Mouse (Mus musculus): ENCODE measurements around the gene Syce2.
"Not testable (repeated sequence)": the region's sequence is repeated elsewhere in the genome, so short reads cannot be mapped to it uniquely, and the experiment has no call there.

Gene Syce2

DNA sequence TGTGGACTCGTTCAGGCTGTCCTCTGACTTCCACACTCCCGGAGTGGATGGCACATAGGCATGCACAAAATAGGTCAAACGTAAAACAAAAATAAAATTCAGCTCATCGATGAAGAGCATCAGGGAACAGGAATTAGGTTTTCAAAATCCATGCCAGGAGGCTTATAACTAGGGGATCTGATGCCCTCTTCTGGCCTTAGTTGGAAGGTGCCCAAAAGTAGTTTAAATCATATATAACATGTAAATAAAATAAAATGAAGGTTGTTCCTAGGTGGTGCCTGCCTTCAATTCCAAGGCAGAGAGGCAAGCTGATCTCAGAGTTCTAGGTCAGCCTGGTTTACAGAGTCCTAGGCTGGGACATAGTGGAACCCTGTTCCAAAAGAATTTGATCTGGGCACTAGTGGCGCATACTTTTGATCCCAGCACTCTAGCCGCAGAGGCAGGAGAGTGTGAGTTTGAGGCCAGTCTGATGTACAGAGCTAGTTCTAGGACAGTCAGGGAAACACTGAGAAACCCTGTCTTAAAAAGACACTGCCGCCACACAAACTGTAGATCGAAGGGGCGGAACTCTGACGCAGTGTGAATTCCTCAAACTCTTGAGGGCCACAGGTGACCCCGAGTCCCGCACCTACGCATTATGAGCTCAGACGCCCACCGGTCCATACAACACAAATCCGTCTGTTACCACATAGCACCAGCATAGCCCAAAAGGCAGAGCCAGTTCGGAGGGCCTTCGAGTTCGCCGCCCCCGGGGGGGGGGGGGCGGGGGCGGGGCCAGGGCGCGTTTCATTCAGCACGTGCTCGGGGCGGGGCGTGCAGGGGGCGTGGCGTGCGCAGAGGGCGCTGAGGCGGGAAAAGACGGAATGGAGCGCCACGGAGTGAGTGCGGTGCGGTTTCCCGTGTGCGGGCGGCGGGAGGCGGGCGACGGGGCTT is at the start of gene Syce2:
Syce2 (plus strand) TSS at position 736 of the 933 bp plus-strand sequence.
- DNase-seq (ENCODE audit: low read depth, low spot score), result peak; percentile 59

- no peak for DNase-seq (ENCODE audit: low read depth, low spot score)
Measured at GRCm38 (mm10) chr8:84822723-84823122, 49.2 kb upstream of the Syce2 start, which contains the start of gene Dand5. Gene Dand5, minus strand, starts transcription at chr8:84822823.

GRCm38 (mm10) chr8:84823653-84824052 is 48.3 kb upstream of the Syce2 start:
- DNase-seq (ENCODE audit: low read depth, low spot score), result no peak

DNA sequence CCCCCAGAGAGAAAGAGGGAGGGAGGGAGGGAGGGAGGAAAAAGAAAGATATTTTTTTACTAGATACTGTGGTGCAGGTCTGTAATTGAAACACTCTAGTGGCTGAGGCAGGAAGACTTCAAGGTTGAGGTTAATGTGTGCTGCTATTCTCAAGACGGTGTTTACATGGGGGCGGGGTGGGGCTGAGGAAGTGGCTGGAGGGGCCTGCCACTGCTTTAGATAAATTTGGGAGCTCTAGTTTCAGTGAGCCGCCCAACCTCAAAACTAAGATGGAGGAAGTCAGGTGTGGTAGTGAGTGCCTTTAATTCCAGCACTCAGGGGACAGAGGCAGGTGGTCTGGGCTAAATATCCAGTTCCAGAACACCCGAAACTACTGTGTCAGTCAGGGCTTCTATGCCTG is 46.3 kb upstream of the Syce2 start:
- DNase-seq (ENCODE audit: low read depth, low spot score), result no peak

DNA sequence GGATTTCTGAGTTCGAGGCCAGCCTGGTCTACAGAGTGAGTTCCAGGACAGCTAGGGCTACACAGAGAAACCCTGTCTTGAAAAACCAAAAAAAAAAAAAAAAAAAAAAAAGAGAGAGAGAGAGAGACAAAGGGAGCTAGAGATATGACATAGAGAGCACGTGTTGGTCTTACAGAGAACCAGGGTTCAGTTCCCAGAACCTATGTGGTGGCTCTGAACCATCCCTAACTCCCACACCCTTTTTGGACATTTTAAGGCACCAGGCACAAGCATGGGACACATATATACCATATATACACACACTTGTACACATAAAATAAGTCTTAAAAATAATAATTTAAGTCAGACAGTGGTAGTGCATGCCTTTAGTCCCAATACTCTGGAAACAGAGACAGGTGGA is 45.4 kb upstream of the Syce2 start:
- DNase-seq (ENCODE audit: low read depth, low spot score), result not testable (repeated sequence)

GRCm38 (mm10) chr8:84831490-84831889 is 40.4 kb upstream of the Syce2 start, which contains the start of gene Gadd45gip1:
Gene Gadd45gip1, plus strand, starts transcription at chr8:84831522.
- no peak for DNase-seq (ENCODE audit: low read depth, low spot score)

- no peak for DNase-seq (ENCODE audit: low read depth, low spot score)
Measured at GRCm38 (mm10) chr8:84832034-84832717, 39.7 kb upstream of the Syce2 start.

DNA sequence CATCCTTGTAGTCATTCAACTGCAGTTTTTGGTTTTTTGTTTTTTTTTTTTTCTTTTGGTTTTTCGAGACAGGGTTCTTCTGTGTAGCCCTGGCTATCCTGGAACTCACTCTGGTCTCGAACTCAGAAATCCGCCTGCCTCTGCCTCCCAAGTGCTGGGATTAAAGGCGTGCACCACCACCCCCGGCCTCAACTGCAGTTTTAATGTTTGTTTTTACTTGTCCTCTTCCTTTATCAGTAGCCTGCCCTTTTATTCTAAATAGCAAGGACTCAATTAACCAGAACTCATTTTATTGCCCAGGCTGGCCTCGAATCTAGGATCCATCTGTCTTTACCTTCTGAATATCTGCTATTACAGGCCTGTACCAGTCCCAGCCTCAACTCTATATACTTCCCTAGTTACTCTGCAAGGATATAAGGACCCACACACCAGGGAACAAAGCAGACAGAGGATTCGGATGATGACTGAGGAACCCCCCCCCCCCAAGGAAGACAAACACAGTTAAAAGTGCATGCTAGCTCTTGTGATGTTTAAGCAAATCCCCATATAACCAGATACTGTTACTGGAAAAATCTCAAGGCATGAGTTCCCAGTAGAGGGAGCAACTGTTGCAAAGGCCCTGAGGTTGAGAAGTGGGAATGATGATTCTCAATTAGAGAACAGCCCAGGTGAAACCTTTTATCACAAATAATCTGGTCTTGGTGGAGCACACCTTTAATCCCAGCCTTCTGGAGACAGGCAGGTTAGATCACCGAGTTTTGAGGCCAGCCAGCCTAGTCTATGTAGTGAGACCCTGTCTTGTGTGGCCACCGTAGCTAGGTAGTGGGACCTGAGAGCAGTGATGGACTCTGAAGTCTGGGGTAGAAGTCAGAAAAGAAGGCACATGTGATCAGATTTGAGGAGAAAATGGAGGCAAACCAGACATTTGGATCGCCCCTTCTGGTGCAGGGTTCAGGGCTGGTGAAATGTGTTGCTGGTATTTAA is 38.9 kb upstream of the Syce2 start:
- no peak for DNase-seq (ENCODE audit: low read depth, low spot score)

GRCm38 (mm10) chr8:84834002-84834865 is 37.7 kb upstream of the Syce2 start:
- DNase-seq (ENCODE audit: low read depth, low spot score), result no peak

- DNase-seq (ENCODE audit: low read depth, low spot score), result no peak
Measured at GRCm38 (mm10) chr8:84834866-84835855, 36.8 kb upstream of the Syce2 start.

- peak; percentile 50 for DNase-seq (ENCODE audit: low read depth, low spot score)
Measured at GRCm38 (mm10) chr8:84837149-84837911, 34.6 kb upstream of the Syce2 start.

- DNase-seq (ENCODE audit: low read depth, low spot score), result no peak
Measured at GRCm38 (mm10) chr8:84837912-84838470, 33.9 kb upstream of the Syce2 start.

- DNase-seq (ENCODE audit: low read depth, low spot score), result no peak
Measured at GRCm38 (mm10) chr8:84838513-84838912, 33.4 kb upstream of the Syce2 start.

DNA sequence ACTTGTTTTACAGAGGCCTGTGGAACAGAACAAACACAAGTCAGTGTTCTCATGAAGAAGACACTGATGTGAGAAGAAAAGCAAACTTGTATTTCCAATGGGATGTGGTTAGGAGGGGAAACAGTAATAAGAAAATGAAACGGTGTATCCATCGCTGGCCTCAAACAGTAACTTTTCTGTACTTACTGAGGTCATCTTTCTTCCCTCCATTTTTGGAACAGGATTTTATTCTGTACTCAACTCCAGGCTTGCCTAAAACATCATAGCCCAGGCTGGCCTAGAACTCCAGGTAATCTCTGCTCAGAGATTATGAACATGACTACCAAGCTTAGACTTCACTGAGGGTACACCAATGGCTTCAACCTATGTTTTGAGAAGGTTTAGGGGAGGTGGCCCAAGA is 32.5 kb upstream of the Syce2 start:
- no peak for DNase-seq (ENCODE audit: low read depth, low spot score)

DNA sequence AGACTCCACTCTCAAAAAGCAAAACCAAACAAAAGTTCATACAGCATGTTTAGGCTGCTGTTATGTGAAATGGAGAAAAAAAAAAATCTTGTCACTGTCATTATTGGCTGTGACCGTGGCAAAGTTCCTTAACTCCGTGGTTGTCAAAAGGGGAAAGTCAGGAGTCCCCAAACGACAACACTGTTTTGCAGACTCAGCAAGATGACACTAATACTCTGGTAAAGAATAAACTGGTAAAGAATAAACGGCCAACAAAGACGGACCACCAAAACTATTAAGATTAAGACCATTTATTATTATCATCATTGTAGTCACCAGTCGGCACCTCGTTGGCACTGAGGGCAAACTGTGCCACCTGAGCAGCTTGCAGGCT is 32.0 kb upstream of the Syce2 start:
- no peak for DNase-seq (ENCODE audit: low read depth, low spot score)

DNA sequence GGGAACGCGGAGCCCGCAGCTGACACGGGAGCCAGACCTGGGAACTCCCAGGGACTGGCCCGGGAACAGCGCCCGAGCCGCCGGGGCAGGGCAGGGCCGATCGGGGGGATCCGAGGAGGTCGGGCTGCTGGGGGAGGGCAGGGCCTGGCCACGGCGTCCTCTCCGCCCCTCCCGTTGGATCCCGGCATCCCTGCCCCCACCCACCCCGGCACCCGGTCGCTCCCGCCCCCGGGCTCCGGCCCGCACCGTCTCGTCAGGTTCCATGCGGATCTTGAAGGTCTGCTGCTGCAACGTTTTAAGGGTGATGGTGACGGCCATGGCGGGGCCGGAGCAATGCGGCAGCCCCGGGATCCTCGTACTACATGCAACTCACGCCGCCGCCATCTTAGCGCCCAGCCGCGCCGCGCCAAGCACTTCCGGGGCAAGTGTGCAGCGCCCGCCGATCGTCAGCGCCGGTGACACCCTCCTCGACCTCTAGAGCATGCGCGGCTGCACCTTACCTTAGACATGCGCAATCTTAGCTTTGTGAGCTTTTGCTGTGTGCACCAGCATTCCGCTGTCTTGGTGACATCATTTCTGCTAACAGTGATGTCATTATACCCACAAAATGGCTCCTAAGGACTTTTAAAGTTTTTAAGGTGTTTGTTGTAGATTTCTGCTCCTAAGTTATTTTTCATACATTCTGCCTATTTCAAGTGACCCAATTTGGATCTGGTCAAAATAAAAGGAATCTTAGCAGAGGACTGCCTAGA is 31.5 kb upstream of the Syce2 start, which contains the start of gene Rad23a:
Rad23a (minus strand) TSS at position 418 of the 752 bp plus-strand sequence.
- peak; percentile 91 for DNase-seq (ENCODE audit: low read depth, low spot score)

DNA sequence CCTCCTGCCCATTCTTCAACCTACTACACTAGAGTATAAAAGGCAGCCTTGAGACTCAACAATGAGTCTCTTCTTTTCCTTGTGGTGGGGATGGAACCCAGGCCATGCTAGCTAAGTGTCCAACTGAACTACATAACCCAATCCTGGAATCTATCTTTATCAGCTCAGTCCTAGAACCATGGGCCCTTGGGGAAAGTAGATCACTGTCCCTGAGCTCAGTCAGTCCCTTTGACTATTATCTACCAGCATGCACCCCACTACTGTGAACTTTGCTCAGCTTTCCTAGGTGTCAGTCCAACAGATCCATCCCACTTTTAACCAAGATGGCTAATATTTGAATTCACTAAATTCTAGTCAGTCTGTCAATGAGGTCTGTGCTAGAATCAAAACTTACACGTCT is 30.4 kb upstream of the Syce2 start:
- DNase-seq (ENCODE audit: low read depth, low spot score), result no peak
